Mouse (Mus musculus) kidney, postnatal 14 days (tissue): ENCODE results near the gene Pecam1.

Source experiments
- DNase-seq: peaks from one replicate; pipeline ENCODE4 v3.0.0; 2022; ENCODE audit warnings: mixed read lengths

Gene Pecam1

DNA sequence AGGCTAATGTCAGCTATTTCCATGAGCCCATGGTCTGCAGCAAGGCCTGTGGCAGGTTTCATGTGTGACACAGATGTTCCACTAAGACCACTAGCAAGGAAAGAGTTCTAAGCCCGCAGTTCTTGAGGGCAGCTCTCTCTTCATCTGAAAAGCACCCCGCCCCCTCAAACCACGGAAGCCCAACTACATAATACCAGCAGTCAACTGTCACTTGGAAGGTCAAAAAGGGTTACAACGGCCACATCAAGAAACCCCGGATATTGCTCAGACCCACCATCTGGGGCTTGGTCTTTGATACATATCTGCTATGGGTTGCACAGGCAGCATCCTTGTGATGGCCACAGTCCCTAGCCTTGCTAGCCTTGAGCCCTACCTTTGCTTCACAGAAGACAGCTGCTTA, 62.1 kb downstream of the Pecam1 start:
- no peak for DNase-seq

DNA sequence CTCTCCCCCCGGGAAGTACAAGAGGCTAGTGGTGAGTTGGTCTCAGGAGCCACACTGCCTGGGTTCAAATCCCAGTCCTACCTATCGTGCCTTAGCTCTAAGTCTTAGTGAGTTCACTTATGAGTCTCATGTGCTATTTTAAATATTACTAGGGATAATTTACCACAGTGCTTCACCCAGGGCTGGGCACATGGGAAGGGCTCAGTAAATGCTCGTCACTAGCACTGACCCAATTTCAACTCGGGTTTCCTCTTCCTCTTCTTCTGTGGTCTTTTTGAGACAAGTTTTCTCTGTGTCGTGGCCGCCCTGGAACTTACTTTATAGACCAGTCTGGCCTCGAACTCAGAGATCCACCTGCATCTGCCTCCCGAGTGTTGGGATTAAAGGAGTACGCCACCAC, 63.1 kb downstream of the Pecam1 start:
- DNase-seq, result no peak

DNA sequence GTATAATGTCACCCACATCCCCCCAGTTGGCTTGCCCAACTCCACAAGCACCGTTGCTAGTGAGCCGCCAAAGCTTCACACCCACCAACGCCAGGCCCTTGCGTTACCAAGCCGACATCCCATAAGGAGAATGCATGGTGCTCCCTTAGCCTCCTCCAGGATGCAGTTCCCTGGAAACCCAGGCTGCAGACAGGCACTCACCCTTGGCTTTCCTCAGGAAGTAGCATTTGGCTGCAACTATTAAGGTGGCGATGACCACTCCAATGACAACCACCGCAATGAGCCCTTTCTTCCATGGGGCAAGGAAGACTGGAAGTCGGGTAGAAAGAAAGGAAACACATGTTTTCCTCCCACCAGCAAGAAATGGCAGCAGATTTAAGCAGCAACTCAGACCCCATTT, 66.4 kb downstream of the Pecam1 start:
- peak; percentile 34 for DNase-seq

DNA sequence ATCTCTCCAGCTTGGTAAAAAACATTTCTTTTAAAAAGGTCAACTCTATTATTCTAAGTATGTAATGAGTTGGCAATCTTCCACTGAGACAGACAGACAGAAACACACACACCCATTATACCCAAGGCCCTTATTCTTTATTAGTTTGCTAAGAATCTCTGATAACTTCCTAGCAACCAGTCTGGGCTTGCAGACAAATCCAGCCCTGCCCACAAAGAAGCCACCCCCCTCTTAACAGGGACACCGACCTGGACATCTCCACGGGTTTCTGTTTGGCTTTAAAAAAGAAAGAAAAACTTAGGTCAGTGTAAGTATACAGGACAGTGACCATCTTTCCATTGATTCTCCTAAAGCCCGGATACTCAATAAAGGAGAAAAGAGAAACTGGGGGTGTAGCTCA, 67.1 kb downstream of the Pecam1 start:
- no peak for DNase-seq

DNA sequence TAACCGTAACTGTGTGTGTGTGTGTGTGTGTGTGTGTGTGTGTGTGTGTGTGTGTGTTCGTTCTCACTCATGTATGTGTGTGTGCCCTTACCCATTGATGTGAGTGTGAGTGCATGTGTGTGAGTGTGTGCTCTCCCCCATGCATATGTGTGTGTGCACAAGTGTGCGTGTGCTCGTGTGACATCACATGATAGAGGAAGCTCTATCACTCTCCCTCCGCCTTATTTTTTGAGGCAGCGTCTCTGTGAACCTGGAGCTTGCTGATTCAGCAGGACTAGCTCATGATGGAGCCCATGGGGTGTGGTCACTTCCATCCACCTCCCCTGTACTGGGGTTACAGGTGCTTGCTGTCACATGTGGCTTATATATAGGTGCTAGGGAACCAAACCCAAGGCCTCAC, 69.3 kb downstream of the Pecam1 start:
- no peak for DNase-seq

DNA sequence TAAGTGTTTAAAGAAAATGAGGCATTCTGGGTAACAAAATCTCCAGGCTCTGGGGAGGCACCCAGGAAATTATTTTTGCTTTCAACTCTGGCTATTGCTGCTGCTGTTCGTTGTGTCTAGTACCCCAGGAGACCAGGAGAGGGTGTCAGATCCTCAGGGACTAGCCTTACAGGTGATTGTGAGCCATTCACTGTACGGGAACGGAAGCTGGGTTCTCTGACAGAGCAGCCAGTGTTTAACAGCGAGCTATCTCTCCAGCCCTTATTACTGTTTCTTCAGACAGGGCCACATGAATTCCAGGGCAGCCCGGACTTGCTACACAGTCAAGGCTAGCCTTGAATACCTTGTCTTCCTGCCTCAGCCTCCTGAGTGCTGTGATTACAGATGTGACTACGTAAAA, 70.6 kb downstream of the Pecam1 start:
- DNase-seq, result peak; percentile 29

DNA sequence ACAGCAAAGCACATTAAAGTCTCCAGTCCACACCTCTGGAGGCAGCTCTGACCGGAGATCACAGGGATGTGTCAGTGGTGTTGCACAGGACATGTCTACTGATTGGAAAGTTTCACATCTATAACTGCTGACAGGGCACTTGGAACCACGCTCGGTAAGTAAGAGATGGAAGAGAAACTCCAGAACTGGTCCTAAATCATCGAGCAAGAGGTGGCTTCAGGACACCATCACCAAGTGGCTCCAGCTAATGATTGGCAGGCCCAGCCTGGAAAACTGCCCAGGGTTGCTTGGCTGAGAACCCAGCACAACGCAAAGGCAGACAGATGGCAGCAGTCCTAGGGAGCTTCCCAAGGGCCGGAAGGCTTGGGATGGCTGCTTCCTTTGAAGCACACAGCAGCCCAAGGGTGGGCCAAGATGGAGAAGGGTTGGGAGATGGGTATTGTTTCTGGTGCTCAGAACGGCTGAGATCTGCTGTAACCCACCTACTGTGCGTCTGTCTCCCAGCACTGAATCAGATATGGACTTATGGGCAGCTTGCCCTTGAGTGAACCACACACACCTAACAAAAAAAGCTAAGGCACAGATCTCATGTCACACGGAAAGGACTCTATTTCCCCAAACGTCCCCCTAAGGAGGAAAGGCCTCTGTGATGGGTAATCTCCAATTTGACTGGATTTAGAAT, 72.4 kb downstream of the Pecam1 start:
- DNase-seq, result peak; percentile 93

DNA sequence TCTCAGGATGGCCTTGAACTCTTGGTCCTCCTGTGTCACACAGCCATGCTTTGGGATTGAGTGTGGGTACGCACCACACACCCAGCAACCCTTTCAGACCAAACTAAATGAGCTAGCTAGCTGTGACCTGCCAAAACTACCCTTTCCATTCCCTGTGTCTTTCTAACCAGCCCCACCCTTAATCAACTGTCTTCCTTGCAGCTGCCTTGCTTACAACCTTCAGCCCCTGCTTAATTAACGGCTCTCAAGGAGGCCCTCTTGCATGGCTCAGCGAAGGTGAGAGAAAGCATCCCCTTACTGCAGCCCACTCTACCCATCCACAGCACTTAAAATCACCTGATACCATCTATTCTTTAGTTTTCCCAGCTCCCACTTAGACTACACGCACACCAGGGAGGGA, 73.1 kb downstream of the Pecam1 start:
- no peak for DNase-seq

DNA sequence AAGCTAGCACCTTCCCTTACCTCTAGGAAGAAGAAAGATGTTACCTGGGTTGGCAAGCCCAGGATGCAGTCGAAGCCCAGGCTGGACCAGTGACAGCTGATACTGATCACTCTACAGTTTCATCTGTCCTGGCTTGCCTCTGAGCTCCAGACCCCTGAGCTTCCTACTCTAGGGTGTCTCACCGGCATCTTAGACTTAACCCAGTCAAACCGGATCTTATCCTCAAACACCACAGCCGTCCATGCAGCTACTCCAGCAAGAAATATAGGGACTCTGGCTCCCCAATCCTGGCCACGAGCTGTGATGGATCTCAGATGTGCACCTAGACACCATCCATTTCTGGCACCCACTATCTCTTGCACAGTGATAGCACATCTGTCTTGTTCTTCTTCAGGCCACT, 74.6 kb downstream of the Pecam1 start:
- DNase-seq, result no peak

DNA sequence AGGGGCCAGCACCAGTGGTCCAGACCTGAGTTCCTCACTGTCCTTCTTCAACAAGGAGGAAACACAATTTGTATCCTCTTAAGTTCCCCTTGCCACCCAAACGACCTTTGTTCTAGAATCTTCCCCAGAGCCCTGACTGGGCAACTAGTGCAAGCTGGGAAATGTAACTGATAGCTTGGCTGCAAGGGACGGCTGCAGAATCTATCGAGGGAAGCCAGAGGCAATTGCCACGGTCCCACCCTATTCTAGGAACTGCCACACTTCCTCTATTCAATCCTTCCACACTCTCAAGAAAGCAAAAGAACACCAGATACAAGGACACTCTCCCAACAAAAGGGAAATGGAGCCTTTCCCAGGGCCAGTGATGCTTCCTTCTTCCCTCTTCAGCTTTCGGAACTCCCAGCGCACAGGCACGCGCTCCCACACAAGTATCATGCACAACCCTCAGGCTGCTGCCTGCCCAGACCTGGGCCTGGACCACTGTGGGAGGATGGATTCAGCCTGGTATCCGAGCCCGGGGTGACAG, 75.2 kb downstream of the Pecam1 start:
- DNase-seq, result peak; percentile 68

DNA sequence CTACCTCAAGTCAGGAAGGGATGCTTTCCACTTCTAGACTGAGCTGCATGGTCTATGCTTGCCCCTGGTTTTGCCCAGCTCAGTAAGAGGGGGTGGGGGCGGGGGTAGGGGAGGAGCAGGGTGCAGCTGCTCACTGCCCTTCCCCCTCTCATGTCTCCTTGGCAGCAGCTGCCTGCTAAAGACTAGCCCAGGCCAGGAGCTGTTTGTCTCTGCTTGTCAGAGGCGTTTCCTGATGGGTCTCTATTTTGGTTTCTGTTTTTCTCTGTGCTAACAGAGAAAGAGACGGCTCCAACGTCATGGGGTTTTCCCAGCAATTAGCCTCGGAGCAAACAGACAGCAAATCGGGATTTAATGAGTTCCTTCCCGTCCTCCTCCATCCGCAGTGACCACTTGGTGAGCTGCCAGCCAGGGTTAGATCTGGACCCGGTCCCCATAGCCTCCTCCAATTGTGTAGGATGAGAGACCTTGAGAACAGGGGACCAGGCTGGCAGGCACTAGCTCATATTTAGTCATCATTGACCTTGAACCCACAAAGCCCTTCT, 75.7 kb downstream of the Pecam1 start:
- peak; percentile 88 for DNase-seq

DNA sequence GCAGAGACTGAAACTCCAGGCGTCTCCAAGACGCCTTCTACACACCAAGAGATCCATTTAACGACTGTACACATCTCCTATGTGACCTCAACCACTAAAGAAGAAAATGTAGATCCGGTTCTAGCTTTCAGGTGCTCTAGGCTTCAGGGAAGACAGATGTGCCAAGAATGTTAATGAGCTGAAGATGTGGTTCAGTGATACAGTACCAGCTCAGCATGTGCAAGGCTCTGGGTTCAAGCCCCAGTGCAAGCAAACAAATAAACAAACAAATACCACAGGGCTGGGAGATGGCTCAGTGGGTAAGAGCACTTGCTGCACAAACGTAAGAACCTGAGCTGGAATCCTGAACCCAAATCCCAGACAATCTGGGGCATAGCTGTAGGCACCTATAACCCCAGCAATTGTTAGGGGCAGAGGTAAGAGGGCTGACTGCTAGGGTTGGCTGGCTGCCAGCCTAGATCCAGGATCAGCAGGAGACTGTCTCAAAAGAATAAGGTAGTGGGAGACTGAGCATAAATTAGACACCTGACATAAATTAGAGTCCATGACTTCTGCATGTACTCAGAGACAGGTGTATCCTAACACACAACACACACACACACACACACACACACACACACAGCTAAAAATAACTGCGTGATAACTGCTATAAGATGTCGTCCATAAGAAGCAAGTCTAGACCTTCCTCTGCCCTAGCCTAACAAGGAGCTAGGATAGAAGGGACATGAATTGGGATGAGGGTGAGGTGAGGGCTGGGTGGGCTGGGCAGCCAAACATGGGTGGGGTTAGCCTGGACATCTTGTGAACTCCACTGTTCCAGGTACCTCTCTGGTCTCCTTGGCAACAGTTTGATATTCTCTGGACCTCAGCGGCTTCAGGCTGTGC, 76.5 kb downstream of the Pecam1 start:
- peak; percentile 28 for DNase-seq

DNA sequence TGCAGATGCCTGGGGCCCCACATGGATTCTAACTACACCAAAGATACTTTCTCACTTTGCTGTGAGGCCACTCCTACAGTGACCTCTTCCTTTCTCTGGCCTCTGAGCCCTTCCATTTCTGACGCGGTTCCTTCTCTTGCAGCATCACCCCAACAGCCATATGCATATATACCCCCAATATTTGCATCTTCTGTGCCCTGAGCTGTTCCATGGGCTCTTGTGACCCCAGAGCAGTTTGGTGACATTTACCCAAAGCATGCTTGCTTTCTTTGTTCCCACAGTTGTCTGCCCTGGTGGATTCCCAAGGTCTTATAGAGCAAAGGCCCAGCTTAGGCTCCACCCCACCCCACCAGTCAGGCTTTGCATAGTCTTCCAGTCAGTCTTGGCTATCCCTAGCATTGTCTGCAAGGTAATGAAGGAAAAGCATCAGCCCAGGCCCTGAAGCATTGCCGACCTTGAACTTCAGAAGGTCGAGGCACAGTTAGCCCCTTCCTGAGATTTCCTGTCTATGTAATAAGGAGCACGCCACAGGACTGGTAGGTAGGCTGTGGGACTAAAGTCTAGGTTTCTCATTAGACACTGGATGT, 77.4 kb downstream of the Pecam1 start:
- no peak for DNase-seq

DNA sequence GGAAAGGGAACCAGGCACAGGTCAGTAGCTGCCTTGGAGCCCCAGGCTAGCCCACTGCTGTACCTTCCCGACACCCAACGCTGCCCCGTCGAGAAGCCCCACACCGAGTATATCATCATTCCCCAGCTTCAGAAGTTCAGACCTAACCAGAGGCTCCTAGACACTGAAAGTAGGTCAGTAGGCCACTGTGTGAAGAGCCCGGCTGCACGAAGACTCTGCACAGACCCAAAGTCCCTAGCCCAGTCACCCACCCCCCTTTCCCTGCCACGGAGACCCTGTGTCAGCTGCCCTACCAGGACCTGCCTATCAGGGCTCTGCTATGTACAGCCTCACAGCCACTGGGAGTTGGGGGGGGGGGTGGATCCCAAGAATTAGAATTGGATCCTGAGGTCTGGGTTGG, 78.6 kb downstream of the Pecam1 start:
- DNase-seq, result no peak

DNA sequence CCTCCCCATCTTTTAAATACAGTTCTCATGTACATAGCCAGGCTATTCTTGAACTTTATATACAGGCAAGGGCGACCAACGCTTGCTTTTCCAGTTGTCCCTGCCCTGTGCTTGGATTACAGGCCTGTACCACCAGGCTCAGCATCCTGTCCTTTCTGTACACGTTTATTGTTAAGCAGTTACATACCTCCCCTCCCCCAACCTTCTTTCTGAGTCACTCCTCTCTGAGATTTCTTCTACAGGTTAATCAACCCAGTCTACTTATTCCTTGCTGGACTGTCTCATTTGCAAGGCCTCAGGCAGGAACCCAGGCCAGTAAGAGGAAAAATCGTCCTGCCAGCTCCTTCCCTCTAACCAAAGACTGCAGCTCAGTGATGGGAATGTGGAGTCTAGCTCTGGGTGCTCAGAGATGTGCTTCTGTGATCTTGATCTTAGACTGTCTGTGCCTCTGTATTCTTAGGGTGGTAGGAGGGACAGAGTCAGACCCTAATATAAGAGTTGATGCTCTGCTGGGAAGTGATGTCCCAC, 79.4 kb downstream of the Pecam1 start:
- no peak for DNase-seq

DNA sequence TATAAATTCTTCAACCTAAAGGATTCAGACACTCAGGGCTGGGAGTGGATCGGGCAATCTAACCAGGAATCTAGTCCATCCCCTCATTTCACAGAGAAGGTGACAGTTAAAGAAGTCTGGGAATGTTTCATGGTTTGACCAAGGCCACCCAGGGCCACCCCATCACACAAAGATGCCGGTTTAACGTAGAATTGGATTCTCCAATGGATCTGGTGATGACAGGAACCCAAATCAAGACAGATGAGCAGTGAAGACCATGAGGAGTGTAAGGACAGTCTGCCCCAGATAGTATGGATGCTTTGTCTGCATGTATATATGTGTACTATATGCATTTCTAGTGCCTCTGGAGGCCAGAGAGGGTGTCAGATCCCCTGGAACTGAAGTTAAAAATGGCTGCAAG, 80.2 kb downstream of the Pecam1 start:
- DNase-seq, result no peak

DNA sequence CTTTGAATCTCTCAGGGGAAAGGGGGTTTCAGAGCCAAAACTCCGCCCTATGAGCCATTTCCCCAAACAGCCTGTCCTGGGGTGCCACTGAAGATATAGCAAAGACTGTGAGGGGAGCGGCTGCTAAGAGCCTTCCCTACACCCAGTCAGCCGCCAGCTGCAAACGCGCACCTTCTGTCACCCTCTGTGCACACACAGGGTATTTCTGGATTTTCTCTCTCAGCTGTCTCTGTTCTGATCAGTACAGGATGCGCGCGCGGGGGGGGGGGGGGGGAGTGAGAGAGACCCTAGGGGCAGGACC, 80.6 kb downstream of the Pecam1 start:
- DNase-seq, result no peak

DNA sequence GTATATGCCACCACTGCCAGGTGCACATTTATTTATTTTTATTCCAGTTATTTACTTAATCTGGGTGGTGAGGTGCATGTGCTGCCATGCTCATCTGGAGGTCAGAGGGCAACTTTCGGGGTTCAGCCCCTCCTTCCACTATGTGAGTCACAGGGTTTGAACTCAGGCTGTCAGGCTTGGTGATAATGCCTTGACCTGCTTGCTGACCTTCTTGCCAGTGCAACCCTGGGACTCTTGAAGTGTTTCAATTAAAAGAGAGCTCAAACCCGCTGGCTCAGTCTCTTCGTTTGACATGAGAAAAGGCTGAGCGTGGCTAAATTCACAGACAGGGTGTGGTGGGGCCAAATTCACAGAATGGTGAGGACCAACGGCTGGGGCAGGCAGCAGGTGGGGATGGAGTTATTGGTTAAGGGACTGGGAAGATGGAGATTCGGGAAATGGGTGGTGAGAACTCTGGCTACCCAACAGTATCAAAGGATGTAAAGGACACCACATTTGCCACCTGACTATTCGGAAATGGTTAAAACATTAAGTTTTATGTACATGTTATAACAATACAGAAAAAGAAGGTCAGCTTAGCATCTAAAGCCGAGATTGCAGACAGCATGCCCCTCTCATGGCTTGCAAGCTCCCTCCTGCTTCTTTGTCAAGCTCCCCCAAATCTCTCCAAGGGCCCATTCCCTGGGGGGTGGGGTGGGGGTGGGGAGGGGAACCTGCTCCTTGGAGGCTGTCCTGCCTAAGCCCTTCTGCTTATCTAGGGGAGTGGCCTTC, 81.1 kb downstream of the Pecam1 start:
- no peak for DNase-seq

DNA sequence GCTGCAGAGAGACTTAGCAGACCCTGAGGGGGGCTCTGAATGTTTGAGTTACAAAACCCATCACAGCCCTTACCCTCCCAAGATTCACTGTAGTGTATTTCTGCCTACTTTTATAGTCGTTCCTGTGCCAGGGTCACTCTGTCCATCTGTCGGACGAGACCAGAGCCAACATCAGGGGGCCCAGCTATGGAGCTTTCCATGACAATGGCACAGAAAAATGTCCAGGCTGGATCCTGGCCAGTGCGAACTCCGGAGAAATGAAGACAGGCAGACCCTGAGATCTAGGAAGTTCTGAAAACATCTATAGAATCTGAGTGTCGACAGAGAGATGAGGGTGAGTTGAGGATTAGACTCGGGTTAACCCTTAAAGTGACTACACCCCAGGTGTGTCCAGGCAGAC, 82.1 kb downstream of the Pecam1 start:
- no peak for DNase-seq

DNA sequence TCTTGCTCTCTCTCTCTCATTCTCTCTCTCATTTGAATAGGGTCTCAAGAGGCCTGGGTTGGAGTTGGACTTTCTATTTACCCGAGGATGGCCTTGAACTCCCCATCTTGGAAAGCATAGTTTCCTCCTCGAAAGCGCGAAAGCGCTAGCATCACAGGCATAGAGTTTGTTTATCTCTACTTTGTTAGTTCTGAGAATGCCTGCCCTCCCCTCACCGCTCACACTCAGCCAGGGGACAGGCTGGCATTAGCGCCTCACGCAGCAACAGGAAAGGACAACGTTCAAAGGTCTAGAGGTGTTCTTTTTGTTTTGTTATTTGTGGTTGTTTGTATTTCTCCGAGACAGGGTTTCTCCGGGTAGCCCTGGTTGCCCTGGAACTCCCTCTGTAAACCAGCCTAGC, 82.6 kb downstream of the Pecam1 start:
- no peak for DNase-seq

DNA sequence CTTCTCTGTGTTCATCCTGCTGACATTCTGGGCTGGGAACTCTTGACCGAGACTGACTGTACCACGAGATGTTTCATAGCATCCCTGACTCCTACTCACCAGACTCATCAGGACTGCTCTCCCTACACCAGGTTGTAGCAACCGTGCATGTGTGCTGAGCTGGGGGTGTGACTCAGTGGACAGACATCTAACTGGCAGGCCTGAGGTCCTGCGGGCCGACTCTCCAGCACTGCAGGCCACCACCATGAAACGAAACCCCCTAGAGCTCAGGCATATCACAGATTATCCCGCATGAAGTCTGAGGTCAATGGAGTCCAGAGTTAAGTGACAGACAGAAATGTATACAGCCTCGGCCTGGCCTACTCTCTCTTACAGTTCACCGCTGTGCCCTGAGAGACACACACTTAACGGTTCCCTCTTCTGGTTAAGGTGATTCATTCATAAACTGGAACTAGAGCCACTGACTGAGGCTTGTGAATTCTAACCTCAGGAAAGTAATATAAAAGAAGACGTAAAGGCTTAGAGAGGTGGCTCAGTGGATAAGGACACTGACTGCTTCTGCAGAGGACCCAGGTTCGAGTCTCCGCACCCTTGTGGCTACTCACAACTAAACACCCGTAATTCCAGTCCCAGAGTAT, 83.8 kb downstream of the Pecam1 start:
- no peak for DNase-seq

DNA sequence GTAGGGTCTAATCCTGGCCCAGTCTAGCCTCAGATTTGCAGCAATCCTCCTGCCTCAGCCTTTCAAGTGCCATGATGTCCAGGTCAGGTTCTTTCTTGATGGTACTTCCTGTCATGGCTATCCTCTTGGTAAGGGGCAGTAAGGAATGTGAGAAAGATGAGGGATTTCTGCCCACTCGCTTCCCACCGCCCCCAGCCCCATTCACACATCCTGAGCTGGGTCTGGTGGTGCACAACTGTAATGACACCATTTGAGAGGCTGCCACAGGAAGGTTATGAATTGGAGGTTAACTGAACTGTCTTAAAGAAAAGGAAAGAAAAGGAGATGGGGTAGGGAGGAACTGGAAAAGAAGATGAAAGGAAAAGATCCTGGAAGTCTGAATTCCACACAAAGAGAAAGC, 84.6 kb downstream of the Pecam1 start:
- no peak for DNase-seq
